Mouse (Mus musculus) kidney, postnatal 14 days (tissue): ENCODE results near the gene Tsga10ip.
"Not testable (repeated sequence)": the region's sequence is repeated elsewhere in the genome, so short reads cannot be mapped to it uniquely, and the experiment has no call there.

ENCODE experiments used
- DNase-seq: peaks from one replicate; pipeline ENCODE4 v3.0.0; 2022; ENCODE audit warnings: mixed read lengths

Gene Tsga10ip

GRCm38 (mm10) chr19:5423561-5423960, 21.2 kb upstream of the Tsga10ip start:
- no peak for DNase-seq

DNA sequence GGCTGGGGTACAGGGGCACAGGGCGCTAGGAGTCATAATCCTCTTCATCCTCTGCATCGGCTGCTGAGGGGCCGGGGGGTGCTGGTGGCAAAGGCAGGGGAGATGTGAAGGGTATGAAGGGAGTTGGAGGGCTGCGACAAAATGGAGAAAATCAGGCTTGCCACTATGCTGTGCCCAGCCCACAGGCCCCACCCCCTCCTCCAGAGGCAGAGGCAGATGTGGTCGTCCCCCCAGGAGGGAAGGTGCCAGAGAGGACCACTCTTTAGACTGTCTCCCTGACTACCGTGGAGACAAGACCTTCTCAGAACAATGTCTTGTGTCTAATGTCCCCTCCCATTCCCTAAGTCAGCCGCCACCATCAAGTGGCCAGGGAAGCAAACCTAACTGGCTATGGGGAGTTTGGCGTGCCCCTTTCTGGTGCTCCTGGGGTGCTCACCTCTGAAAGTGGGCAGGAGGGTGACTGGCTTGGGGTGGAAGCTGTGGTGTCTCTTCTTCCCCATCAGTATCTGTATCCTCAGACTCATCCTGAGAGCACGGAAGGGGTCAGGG, 20.6 kb upstream of the Tsga10ip start:
- no peak for DNase-seq

DNA sequence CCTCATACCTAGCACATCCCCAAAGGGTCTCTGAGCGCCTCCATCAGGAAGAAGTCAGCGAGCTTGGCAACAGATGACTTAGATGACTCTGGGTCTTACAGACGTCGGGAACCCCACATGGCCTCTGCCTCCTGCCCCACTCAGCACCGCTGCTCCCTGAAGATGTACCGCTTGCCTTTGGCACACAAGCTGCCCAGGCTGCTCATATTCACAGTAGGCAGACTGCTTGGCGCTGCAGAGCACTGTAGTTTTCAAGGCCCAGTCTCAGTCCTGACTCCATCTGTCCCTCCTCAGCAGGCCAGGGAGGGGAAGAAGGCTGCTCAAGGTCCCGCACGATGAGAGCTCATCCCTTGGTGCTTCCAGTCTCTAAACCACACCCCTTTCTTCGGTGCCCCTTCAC, 19.9 kb upstream of the Tsga10ip start:
- no peak for DNase-seq

DNA sequence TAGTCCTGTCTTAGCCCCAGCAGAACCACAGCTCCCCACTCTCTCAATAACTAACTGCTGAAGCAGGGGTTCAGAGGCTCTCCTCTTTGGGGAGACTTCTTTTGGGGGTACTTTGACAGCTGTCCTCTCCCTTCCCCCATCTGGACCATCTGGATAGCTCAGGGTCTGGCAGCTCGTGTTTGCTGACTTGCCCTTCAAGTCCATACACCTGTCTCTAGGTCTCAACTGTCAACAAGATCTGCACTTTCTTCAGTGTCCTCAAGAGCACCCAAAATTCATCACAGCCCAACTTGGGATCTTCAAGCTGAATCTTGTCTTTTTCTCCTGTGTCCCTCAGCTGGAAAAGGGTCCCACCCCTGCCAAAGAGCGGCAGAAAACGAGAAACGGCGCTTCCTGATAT, 19.5 kb upstream of the Tsga10ip start:
- DNase-seq: no peak

DNA sequence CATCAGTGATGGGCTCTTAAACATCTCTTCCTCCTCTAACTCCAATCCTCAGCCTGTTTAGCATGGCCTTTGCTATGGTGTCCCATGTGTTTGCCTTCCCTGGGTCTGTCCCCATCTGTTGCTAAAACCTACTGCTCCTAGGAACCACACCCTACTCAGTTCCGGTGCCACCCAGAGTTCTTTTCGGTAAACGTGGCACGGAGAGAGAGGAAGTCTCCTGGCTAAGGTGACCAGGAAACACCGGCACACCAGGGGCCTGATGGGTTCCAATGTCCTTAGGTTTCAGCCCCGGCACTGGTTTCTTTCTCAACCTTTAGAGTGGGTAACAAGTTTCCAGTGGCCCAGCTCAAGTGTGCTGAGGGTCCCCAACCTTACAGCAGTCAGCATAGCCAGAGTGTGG, 18.3 kb upstream of the Tsga10ip start:
- DNase-seq: no peak

DNA sequence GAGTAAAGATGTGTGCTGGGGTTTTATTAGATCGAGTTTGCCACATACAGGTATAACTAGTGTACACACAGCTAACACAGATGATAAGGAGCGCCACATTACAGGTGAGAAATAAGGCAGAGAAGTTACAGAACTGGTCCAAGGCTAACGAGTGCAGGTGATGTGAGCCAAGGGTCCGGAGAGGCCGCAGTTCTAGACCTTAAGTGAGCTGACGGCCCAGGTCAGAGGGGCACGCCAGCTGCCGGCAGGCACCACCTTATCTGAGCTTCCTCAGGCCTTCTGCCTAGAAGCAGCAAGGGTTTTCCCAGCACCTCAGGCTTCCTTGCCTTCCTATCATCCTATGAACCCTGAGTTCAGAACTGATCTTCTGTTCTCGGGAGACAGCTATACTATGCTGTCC, 17.3 kb upstream of the Tsga10ip start:
- DNase-seq: no peak

DNA sequence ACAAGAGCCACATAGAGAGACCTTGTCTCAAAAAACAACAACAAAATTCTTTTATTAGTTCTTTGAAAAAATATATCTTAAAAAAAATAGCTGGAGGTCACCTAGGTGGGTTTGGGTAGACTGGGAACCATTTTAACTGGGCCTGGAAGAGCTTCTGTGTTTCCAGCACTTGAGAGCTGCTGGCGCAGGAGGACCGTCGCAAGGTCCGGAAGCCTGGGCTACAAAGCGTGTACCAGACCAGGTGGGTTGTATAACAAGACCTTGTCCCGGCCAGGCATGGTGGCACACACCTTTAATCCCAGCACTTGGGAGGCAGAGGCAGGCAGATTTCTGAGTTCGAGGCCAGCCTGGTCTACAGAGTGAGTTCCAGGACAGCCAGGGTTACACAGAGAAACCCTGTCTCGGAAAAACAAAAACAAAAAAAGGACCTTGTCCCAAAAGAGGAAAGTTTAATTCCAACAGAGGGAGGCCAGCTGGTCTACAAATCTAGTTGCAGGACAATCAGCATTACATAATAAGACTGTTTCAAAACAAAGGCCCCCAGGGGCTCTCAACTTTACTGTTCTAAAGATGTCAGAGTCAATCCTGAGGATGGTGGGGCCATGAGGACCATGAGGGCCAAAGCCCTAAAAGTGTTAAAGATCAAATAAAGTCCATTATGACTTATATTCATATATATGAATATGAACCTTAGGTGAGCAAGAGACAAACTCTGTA, 16.6 kb upstream of the Tsga10ip start:
- DNase-seq: no peak

DNA sequence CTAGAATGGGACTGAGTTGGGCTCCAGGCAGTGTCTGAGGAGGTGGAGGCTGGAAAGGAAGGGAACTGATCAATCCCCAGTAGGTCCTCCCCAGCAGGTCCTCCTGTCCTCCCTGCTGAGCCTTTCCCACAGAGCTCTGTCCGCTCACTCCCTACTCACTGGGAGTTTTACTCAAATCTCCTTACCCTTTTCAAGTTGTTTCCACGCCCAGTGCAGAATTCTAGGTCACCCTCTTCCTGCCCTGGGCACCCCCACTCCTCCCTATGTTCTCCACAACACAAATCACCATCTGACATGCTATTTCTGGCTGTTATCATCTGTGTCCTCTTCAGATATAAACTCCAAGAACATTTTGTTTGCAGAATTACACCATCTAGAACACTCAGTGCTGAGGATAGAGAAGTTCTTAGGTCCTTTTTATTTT, 12.2 kb upstream of the Tsga10ip start:
- DNase-seq: peak; percentile 70

GRCm38 (mm10) chr19:5413840-5414239, 11.5 kb upstream of the Tsga10ip start:
- no peak for DNase-seq

- no peak for DNase-seq
These were observed 9.6 kb upstream of the Tsga10ip start for GRCm38 (mm10) chr19:5411961-5412360.

- DNase-seq: no peak
These were observed 8.3 kb upstream of the Tsga10ip start for GRCm38 (mm10) chr19:5410641-5411040.

- DNase-seq: peak; percentile 52
These were observed 6.7 kb upstream of the Tsga10ip start for GRCm38 (mm10) chr19:5409068-5409467.

DNA sequence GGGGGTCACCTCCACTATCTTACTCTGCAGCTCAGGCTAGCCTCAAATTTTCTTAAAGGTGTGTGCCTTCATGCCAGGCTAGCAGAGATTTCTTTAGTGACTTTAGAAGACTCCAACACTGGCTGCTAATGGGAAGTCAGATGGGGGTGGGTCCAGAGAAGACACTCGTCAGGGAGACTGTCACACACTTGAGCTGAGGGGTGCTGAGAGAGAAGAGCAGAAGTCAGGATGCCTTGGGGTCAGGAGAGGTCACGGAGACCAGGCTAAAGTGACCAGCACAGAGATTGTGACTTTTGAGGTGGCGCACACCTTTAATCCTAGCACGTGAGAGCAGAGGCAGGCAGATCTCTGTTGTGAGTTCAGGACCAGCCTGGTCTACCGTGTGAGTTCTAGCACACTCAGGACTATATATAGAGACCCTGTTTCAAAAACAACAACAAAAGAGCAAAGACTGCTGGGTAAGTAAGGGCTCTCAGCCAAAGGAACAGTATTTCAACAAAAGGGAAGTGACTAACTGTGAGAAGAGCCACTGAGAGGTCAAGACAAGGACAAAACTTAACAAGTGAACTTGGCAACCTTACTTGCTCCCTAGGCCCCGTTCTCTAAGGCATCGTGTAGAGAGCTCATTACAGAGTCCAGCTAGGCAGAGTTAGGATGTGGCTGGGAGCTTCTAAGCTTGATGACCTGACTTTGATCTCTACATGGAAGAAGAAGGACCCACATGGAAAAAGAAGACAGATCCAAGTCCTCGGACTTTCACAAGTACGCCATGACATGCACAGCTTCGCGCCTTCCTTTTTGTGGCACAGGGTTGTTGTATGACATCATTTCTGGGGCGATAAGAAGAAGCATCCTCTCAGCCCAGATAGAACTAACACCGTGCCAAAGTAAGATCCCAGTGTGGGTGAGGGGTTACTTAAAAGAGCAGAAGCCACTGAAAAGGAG, 6.0 kb upstream of the Tsga10ip start:
- DNase-seq: peak; percentile 65

DNA sequence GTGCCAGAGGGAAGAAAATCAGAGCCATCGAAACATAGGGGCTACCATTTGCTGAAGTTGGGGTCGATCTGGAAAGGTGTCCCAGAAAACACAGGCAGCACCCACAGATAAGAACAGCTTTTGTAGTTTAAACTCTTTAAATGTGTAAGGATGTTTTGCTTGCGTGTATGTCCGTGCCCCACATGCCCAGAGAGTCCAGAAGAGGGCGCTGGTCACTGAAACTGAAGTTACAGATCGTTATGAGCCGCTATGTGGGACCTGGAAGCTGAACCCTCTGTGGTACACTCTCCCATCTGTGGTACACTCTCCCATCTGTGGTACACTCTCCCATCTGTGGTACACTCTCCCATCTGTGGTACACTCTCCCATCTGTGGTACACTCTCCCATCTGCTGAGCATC, 4.8 kb upstream of the Tsga10ip start:
- peak; percentile 70 for DNase-seq

- DNase-seq: peak; percentile 65
These were observed 4.3 kb upstream of the Tsga10ip start for GRCm38 (mm10) chr19:5406531-5407126.

- DNase-seq: no peak
These were observed 3.6 kb upstream of the Tsga10ip start for GRCm38 (mm10) chr19:5405924-5406323.

- not testable (repeated sequence) for DNase-seq
These were observed 1.3 kb downstream of the Tsga10ip start for GRCm38 (mm10) chr19:5401073-5401472.

- no peak for DNase-seq
These were observed 7.0 kb downstream of the Tsga10ip start for GRCm38 (mm10) chr19:5395371-5395770.

- DNase-seq: no peak
These were observed 8.2 kb downstream of the Tsga10ip start for GRCm38 (mm10) chr19:5394168-5394567.

DNA sequence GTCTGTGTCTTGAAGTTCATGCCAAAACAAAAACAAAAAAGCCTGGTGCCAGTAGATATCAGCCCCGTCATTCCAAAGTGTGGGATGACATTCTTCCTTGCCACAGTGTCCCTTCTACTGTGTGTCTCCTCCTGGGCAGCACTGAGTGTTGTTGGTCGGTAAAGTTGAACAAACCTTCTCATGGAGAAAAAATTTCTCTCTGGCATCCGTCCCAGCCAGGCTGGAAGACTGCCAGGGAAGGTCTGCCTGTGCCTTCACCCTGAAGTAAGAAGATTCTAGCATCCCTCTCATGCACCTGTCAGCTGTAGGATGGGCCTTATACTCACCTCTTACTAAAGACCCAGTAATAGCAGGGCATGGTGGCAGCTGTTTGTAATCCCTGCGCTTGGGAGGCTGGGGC, 9.4 kb downstream of the Tsga10ip start:
- peak; percentile 85 for DNase-seq

- DNase-seq: no peak
These were observed 11.9 kb downstream of the Tsga10ip start for GRCm38 (mm10) chr19:5390416-5390815.

DNA sequence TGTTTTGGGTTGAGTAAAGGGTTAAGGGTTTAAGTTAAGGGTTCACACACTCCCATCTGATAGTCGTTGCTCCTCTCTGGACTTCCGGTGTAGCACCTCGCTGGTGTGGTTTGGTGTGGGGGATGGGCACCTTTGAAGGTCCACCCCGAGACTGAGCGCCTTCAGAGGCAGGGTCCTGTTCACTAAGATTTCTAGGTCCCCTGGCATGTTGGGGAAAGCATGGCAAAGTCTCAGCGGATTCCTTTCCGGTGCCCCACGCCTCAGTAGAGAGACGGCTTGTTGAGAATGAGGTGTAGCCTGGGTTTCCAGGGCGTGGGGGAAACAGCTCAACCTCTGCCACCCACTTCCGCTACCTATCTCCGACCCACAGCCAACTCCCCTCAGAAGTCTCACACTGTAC, 12.7 kb downstream of the Tsga10ip start:
- DNase-seq: peak; percentile 37

DNA sequence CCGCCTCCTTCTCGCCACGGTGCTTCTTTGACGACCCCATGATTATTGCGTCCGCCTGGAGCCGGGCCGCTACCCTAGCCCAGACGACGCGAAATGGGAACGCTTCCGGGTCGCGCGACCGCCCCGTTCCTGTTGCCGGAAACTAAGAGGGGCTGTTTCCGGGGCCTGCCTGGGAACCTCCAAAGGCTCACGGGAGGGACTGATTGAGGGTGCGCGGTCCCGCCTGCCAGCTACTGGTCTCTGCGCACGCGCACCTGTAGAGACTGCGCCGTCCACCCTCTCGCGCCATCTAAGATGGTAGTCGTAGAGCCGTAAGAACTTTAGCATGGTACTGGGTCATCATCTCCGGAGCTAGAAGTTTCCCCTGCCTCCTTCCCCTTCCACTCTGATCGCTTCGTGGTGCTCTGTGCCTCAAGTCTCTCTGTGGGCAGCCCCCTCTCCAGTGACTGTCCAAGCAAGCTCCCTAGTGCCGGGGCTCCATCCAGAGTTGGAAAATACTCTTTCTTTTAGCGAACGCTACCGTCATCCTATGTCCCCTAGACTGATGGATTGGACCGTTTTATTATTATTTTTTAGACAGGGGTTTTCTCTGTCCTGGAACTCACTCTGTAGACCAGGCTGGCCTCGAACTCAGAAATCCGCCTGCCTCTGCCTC, 13.6 kb downstream of the Tsga10ip start, which contains the start of gene Sart1:
Gene Sart1 (minus strand): TSS at position 116 of the 655 bp plus-strand sequence.
- peak; percentile 98 for DNase-seq
